Mouse (Mus musculus) kidney, adult 2 months (tissue): ENCODE data around the gene Zfpm1. TPM values are rescaled to one million over a fixed set of nuclear protein-coding genes. Genes with fewer than 3 reads are reported as not detected.
A peak's percentile ranks its signal among the peaks of the same experiment; 100 is the strongest.

Source experiments
- DNase-seq: peaks from one replicate; pipeline ENCODE4 v3.0.0; 2021
- H3K27ac ChIP-seq: fragments of 200-500 bp; 2 replicates; pipeline ENCODE4 v1.5.1; 2012; ENCODE audit warnings: low read depth, low read length, control low read depth, inconsistent platforms; ENCODE audit not compliant: insufficient read depth
- H3K27me3 ChIP-seq: fragments of 200-500 bp; replicated peaks from 2 replicates; pipeline ENCODE4 v1.6.1; 2012; ENCODE audit warnings: mild to moderate bottlenecking, moderate library complexity, low read length, inconsistent platforms; ENCODE audit not compliant: control insufficient read depth, insufficient read depth
- H3K36me3 ChIP-seq: fragments of 200-500 bp; 2 replicates; pipeline ENCODE4 v1.6.1; 2012; ENCODE audit warnings: mild to moderate bottlenecking, moderate library complexity, low read length, inconsistent platforms; ENCODE audit not compliant: control insufficient read depth, insufficient read depth
- H3K4me1 ChIP-seq: fragments of 200-500 bp; 2 replicates; pipeline ENCODE4 v1.6.1; 2011; ENCODE audit warnings: low read length; ENCODE audit not compliant: control insufficient read depth, insufficient read depth
- H3K4me3 ChIP-seq: fragments of 200-500 bp; 2 replicates; pipeline ENCODE4 v1.5.1; 2011; ENCODE audit warnings: mild to moderate bottlenecking, low read depth, low read length, control low read depth; ENCODE audit not compliant: insufficient read depth
- CTCF ChIP-seq: fragments of 200-500 bp; conservative IDR thresholded peaks from 2 replicates; pipeline ENCODE4 v1.5.1; 2011; ENCODE audit warnings: low read depth, mild to moderate bottlenecking, control low read depth, low read length, moderate library complexity, mixed read lengths; ENCODE audit not compliant: insufficient read depth, insufficient read length
- POLR2A ChIP-seq: fragments of 200-500 bp; IDR thresholded peaks from one replicate; pipeline ENCODE4 v1.6.1; 2011; ENCODE audit warnings: low read depth, low read length, control low read depth
- WGBS: fragments of 180-500 bp; shearing (Covaris S2); methylation state at CpG from one replicate; pipeline ENCODE4 v1.1.7; 2018; 5-methylcytosine and 5-hydroxymethylcytosine counted together
- polyA plus RNA-seq: library from polyadenylated mRNA; depleted of rRNA; stranded (reverse); fragments of >200 nt; gene quantifications from 2 replicates; pipeline ENCODE4 v1.2.3, GENCODE M21; 2012

The Zfpm1 gene
- polyA plus RNA-seq, 1 experiment = 9.7 TPM

DNA sequence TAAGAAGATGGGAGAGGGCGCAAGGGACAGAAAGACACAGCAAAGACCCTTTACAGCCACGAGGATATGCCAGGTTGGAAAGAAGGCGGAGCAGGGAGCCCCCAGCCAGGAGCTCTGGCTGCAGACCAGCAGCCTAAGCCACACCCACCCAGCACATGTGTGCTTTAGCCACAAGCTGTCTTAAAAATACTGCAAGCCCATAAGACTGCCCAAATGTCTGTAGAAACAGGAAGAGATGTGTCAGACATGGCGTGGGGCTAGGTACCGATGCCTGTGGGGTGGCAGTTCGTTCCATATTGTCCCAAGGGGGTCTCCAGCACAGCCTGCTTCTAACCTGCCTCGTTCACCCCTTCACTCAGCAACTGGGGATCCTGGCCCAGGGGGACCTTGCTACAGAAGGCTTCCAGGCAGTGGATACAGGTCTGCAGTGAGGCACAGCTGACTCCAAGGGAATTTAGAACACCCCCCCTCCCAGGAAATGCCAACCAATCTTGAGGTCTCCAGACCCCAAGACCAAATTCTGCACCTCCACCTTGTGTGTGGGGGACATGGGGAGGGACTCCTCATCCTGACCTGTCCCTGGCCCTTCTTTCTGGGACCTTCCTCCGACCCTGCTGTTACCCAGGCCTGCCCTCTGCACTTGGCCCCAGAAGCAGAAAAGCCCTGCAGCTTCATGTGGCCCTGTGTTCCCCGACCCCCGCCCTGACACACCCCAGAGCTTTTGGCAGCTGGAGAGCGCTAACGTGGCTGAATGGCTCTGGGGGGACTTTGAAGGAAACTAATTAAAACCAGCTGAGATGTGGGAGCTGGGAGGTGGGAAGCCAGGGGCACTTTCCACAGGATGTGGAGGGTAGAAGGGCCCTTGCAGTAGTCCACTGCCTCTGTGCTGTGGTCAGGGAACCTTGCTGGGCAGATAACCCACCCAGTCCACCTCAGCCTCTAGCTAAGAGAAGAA lies 35.4 kb upstream of the Zfpm1 start:
- WGBS = 42% methylated on average over 12 of the region's 12 CpGs
- Histone ChIP-seq H3K36me3 (no peaks in the 10 kb centered on the region), H3K4me1 (no peaks in the 10 kb centered on the region), H3K27ac (no peak overlapping the region), H3K27me3 (no peaks in the 10 kb centered on the region), H3K4me3 (no peak overlapping the region)
- TF ChIP-seq CTCF = no peak
- no peak for TF ChIP-seq POLR2A
- no peak for DNase-seq

DNA sequence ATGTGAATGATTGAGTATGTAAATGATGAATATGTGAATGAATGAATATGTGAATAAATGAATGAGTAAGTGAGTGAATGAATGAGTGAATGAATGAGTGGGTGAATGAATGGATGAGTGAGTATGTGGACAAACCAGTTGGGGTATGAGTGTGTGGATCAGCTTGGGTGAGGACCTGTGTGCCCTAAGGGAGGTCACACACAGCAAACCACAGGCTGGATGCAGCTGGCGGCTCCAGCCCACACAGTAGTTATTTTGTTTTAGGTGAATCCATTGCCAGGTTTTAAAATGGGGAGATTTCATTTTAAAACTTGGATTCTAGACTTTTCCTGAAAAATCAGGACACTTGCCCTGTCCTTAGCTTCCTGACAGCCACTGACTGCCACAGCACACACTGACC lies 30.2 kb upstream of the Zfpm1 start:
- Histone ChIP-seq H3K27me3 (no peaks in the 10 kb centered on the region), H3K36me3 (no peaks in the 10 kb centered on the region), H3K4me3 (no peak overlapping the region), H3K4me1 (no peaks in the 10 kb centered on the region), H3K27ac (no peak overlapping the region)
- WGBS = 84% methylated on average over 1 of the region's 1 CpGs
- no peak for DNase-seq
- TF ChIP-seq POLR2A (no peak), CTCF (no peak)

DNA sequence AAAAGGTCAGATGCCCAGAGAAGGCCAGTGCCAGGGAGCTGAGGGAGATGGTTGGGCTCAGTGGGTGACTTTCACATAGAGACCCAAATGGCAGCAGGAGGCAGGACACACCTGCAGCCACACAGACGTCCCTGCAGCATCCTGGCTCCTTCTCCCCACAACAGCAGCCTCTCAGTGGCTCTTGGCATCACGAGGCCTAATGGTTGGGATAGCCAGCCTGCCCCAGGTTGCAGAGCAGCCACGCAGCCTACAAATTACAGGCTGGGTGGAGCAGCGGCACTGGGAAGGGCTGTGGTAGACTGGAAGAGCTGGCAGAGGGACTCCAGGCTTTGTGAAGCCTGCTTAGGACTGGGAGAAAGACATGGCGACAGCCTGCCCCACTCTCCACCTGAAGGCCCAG lies 29.6 kb upstream of the Zfpm1 start:
- Histone ChIP-seq H3K27me3 (no peaks in the 10 kb centered on the region), H3K4me3 (no peak overlapping the region), H3K27ac (no peak overlapping the region), H3K36me3 (no peaks in the 10 kb centered on the region), H3K4me1 (no peaks in the 10 kb centered on the region)
- no peak for DNase-seq
- 69% methylated on average over 5 of the region's 5 CpGs for WGBS
- TF ChIP-seq POLR2A = no peak
- no peak for TF ChIP-seq CTCF

DNA sequence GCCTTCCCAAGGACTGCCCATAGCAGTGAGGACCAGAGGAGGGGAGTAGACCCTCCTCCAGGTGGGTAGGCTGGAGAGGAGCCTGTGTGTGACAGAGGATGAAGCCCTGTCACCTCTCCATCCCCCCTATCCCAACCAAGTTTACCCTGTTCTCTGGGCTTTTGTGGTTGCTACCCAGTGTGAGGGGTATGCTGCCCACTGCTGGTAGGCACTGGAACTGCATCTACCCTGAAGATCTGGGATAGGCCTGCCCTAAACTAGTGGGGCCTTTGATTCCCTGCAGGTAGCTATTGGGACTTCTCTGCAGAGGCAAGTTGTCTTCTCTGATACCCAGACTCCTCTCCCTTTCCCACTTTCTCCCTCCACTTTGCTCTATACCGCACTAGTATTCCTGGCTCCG lies 22.6 kb upstream of the Zfpm1 start:
- H3K27me3 ChIP-seq = no peaks in the 10 kb centered on the region
- 80% methylated on average over 2 of the region's 2 CpGs for WGBS
- no peak overlapping the region for H3K27ac ChIP-seq
- TF ChIP-seq POLR2A (no peak), CTCF (peak; percentile 98)
- DNase-seq = peak; percentile 68
- no peaks in the 10 kb centered on the region for H3K36me3 ChIP-seq
- H3K4me1 ChIP-seq = no peaks in the 10 kb centered on the region
- H3K4me3 ChIP-seq = no peak overlapping the region

DNA sequence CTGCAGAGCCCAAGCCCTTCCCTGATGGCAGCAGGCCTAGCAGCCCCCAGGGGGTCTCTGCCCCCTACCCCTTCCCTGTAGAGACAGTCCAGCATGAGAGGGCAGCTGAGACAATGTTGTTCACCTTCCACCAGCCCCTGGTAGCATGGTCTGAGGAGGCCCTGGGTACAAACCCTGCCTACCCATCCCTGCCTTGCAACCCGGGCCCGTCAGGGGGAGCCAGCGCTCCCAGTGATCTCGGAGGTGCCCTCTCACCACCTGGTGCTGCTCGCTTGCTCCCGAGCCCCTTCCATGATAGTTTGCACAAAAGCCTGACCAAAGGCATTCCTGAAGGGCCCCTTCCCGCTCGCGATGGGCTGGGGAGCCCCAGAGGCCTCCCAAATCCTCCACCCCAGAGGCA lies 21.2 kb upstream of the Zfpm1 start:
- Histone ChIP-seq H3K4me3 (no peak overlapping the region), H3K27me3 (no peaks in the 10 kb centered on the region), H3K27ac (no peak overlapping the region), H3K36me3 (no peaks in the 10 kb centered on the region), H3K4me1 (no peaks in the 10 kb centered on the region)
- DNase-seq = no peak
- WGBS = 83% methylated on average over 9 of the region's 9 CpGs
- TF ChIP-seq CTCF (no peak), POLR2A (no peak)

DNA sequence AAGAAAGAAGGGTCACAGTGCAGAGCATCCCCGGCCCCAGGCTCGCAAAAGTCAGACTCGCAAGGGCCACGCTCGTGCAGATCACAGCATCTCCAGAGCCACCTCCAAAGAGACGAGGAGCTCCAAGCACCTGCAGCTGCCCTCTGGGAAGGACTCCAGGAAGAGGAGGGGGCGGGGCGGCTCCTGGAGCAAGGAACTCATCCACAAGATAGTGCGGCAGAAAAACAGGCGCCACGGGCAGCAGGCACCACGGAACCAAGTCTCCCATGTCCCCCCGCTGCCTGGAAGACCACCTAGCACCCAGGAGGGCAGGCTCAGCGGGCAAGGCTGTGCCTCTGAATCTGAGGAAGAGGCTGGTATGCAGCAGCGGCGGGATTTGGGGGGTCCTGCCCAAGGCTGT lies 19.1 kb upstream of the Zfpm1 start:
- no peaks in the 10 kb centered on the region for H3K36me3 ChIP-seq
- TF ChIP-seq POLR2A = no peak

DNA sequence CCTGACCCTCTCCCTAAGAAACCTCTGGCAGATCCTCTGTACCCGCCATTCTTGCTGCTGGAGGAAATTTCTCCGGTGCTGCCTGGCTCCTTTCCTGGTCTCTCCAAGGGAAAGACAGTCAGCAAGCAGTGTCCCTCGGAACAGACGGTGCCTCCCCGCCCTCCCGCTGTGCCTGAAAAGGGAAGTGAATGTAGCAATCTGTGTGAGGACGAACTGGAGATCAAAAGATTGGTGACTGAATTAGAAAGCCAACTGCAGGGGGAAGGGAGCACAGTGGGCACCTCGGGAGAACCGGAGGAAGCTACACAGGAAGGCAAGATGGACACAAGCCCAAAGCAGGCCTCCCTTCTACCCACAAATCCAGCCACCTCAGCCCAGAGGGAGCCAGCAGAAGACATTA lies 17.7 kb upstream of the Zfpm1 start:
- no peaks in the 10 kb centered on the region for H3K27me3 ChIP-seq
- no peak overlapping the region for H3K27ac ChIP-seq
- H3K4me1 ChIP-seq = no peaks in the 10 kb centered on the region
- H3K4me3 ChIP-seq = no peak overlapping the region
- 44% methylated on average over 9 of the region's 9 CpGs for WGBS
- DNase-seq = no peak
- H3K36me3 ChIP-seq = no peaks in the 10 kb centered on the region
- no peak for TF ChIP-seq POLR2A
- no peak for TF ChIP-seq CTCF

More for the DNA sequence above, 19.1 kb upstream of the Zfpm1 start:
- Histone ChIP-seq H3K4me1 (no peaks in the 10 kb centered on the region), H3K27me3 (no peaks in the 10 kb centered on the region), H3K27ac (no peak overlapping the region), H3K4me3 (no peak overlapping the region)
- no peak for DNase-seq
- WGBS = 72% methylated on average over 16 of the region's 16 CpGs
